Mouse (Mus musculus) CH12.LX (cell line): ENCODE measurements around the gene Myt1l.

Source experiments
- ETS1 ChIP-seq: conservative IDR thresholded peaks from 2 replicates; pipeline ENCODE4 v1.6.1; 2012; ENCODE audit warnings: low read depth, mild to moderate bottlenecking, inconsistent platforms, low read length, improper control_type of control experiment, moderate library complexity
- POLR2A ChIP-seq: IDR thresholded peaks from 2 replicates; pipeline ENCODE4 v1.6.1; 2011; ENCODE audit warnings: low read depth, mild to moderate bottlenecking, improper control_type of control experiment, low read length

- TF ChIP-seq ETS1 (no peak), POLR2A (no peak)
These were observed 261.8 kb downstream of the Myt1l start for GRCm38 (mm10) chr12:29790051-29790386.
